Mouse (Mus musculus) midbrain, embryonic 10.5 days (tissue): Measurements from ENCODE around the gene Hcfc2. TPM values are rescaled to one million over a fixed set of nuclear protein-coding genes. Genes with fewer than 3 reads are reported as not detected.

Experiments
- DNase-seq: peaks from one replicate; pipeline ENCODE4 v3.0.0-alpha.2; 2017; ENCODE audit warnings: low spot score
- H3K27ac ChIP-seq: fragments of 300-500 bp; sonication (generic); replicated peaks from 2 replicates; pipeline ENCODE4 v1.5.1; 2016; ENCODE audit warnings: mild to moderate bottlenecking
- H3K27me3 ChIP-seq: fragments of 300-500 bp; sonication (generic); 2 replicates; pipeline ENCODE4 v1.6.1; 2016; ENCODE audit warnings: low read depth, mild to moderate bottlenecking; ENCODE audit not compliant: poor library complexity, severe bottlenecking
- H3K36me3 ChIP-seq: fragments of 300-500 bp; sonication (generic); 2 replicates; pipeline ENCODE4 v1.6.1; 2016; ENCODE audit warnings: mild to moderate bottlenecking, moderate library complexity
- H3K4me1 ChIP-seq: fragments of 300-500 bp; sonication (generic); 2 replicates; pipeline ENCODE4 v1.6.1; 2016
- H3K4me3 ChIP-seq: fragments of 300-500 bp; sonication (generic); 2 replicates; pipeline ENCODE4 v1.5.1; 2016; ENCODE audit warnings: mild to moderate bottlenecking, moderate library complexity
- H3K9me3 ChIP-seq: fragments of 300-500 bp; sonication (generic); replicated peaks from 2 replicates; pipeline ENCODE4 v1.6.1; 2016; ENCODE audit warnings: mild to moderate bottlenecking
- WGBS: fragments of 180-500 bp; shearing (Covaris S2); methylation state at CpG from one replicate; pipeline ENCODE4 v1.1.7; 2016; 5-methylcytosine and 5-hydroxymethylcytosine counted together
- polyA plus RNA-seq: library from polyadenylated mRNA; unstranded; fragments of >200 nt; fragmentation: Nextera tagmentation; extraction: Ambion mirVana; gene quantifications from 2 replicates; pipeline ENCODE4 v1.2.1, GENCODE M21; 2016

The Hcfc2 gene
- polyA plus RNA-seq, 1 experiment from 2014 or later: 27.2 TPM

- Histone ChIP-seq H3K27me3 (no peaks in the 10 kb centered on the region), H3K9me3 (no peaks in the 10 kb centered on the region), H3K27ac (no peak overlapping the region), H3K36me3 (no peaks in the 10 kb centered on the region), H3K4me1 (no peaks in the 10 kb centered on the region), H3K4me3 (no peak overlapping the region)
- no peak for DNase-seq
- 88% methylated on average over 5 of the region's 5 CpGs for WGBS
Measured at GRCm38 (mm10) chr10:82680769-82681168, 15.2 kb upstream of the Hcfc2 start.

GRCm38 (mm10) chr10:82681639-82682038 is 14.3 kb upstream of the Hcfc2 start:
- no peaks in the 10 kb centered on the region for H3K36me3 ChIP-seq
- H3K4me3 ChIP-seq: no peak overlapping the region
- no peaks in the 10 kb centered on the region for H3K27me3 ChIP-seq
- H3K9me3 ChIP-seq: no peaks in the 10 kb centered on the region
- H3K4me1 ChIP-seq: no peaks in the 10 kb centered on the region
- DNase-seq: no peak
- 90% methylated on average over 7 of the region's 7 CpGs for WGBS
- H3K27ac ChIP-seq: no peak overlapping the region

- WGBS: 84% methylated on average over 2 of the region's 2 CpGs
- Histone ChIP-seq H3K4me1 (peaks cover 6% of the 10 kb centered on the region), H3K27ac (no peak overlapping the region), H3K36me3 (no peaks in the 10 kb centered on the region), H3K27me3 (no peaks in the 10 kb centered on the region), H3K9me3 (no peaks in the 10 kb centered on the region), H3K4me3 (no peak overlapping the region)
- DNase-seq: no peak
Measured at GRCm38 (mm10) chr10:82685440-82685839, 10.5 kb upstream of the Hcfc2 start.

GRCm38 (mm10) chr10:82689681-82690211 is 6.2 kb upstream of the Hcfc2 start:
- Histone ChIP-seq H3K9me3 (no peaks in the 10 kb centered on the region), H3K27ac (no peak overlapping the region), H3K27me3 (0 out of 2 replicates have a peak, but pooled peaks cover 5% of the 10 kb centered on the region), H3K36me3 (no peaks in the 10 kb centered on the region), H3K4me1 (peaks cover 8% of the 10 kb centered on the region), H3K4me3 (no peak overlapping the region)
- WGBS: 79% methylated on average over 7 of the region's 7 CpGs
- DNase-seq: no peak

- 8% methylated on average over 14 of the region's 14 CpGs for WGBS
- H3K4me3 ChIP-seq: peak within 1 kb of the TSS; percentile 34
- H3K36me3 ChIP-seq: no peaks in the 10 kb centered on the region
- no peak within 1 kb of the TSS for H3K27ac ChIP-seq
- no peaks in the 10 kb centered on the region for H3K9me3 ChIP-seq
- DNase-seq: peak; percentile 53
- peaks cover 8% of the 10 kb centered on the region for H3K4me1 ChIP-seq
- H3K27me3 ChIP-seq: 0 out of 2 replicates have a peak, but pooled peaks cover 5% of the 10 kb centered on the region
Measured at GRCm38 (mm10) chr10:82690494-82690893, 5.5 kb upstream of the Hcfc2 start, which contains the start of gene Glt8d2. Gene Glt8d2, minus strand, starts transcription at chr10:82690650.

GRCm38 (mm10) chr10:82696453-82697079 is 606 bp downstream of the Hcfc2 start:
- 73% methylated on average over 4 of the region's 4 CpGs for WGBS
- no peak overlapping the region for H3K4me3 ChIP-seq
- H3K4me1 ChIP-seq: peaks cover 17% of the 10 kb centered on the region
- H3K27me3 ChIP-seq: 0 out of 2 replicates have a peak, but pooled peaks cover 2% of the 10 kb centered on the region
- DNase-seq: no peak
- H3K36me3 ChIP-seq: peaks cover 3% of the 10 kb centered on the region; the same call in 1 of the 2 replicates
- H3K27ac ChIP-seq: no peak overlapping the region
- H3K9me3 ChIP-seq: no peaks in the 10 kb centered on the region

- Histone ChIP-seq H3K4me1 (peaks cover 17% of the 10 kb centered on the region), H3K4me3 (no peak overlapping the region), H3K27me3 (no peaks in the 10 kb centered on the region), H3K27ac (no peak overlapping the region), H3K36me3 (peaks cover 10% of the 10 kb centered on the region; the same call in 1 of the 2 replicates), H3K9me3 (no peaks in the 10 kb centered on the region)
- DNase-seq: no peak
- WGBS: 88% methylated on average over 3 of the region's 3 CpGs
Measured at GRCm38 (mm10) chr10:82697305-82697898, 1.4 kb downstream of the Hcfc2 start.

GRCm38 (mm10) chr10:82698712-82699261 is 2.8 kb downstream of the Hcfc2 start:
- H3K4me3 ChIP-seq: peak overlapping the region; percentile 97
- peaks cover 17% of the 10 kb centered on the region for H3K4me1 ChIP-seq
- H3K27me3 ChIP-seq: no peaks in the 10 kb centered on the region
- peak; percentile 89 for DNase-seq
- H3K9me3 ChIP-seq: no peaks in the 10 kb centered on the region
- H3K27ac ChIP-seq: peak overlapping the region; percentile 88
- under 1% methylated on average over 42 of the region's 42 CpGs for WGBS
- H3K36me3 ChIP-seq: peaks cover 11% of the 10 kb centered on the region; the same call in 1 of the 2 replicates

- peak overlapping the region; percentile 97 for H3K4me3 ChIP-seq
- peaks cover 17% of the 10 kb centered on the region for H3K4me1 ChIP-seq
- H3K27me3 ChIP-seq: no peaks in the 10 kb centered on the region
- peak overlapping the region; percentile 88 for H3K27ac ChIP-seq
- DNase-seq: no peak
- peaks cover 13% of the 10 kb centered on the region; the same call in 1 of the 2 replicates for H3K36me3 ChIP-seq
- WGBS: under 1% methylated on average over 52 of the region's 59 CpGs
- no peaks in the 10 kb centered on the region for H3K9me3 ChIP-seq
Measured at GRCm38 (mm10) chr10:82699296-82699941, 3.5 kb downstream of the Hcfc2 start.

GRCm38 (mm10) chr10:82741354-82741753 is 45.4 kb downstream of the Hcfc2 start:
- Histone ChIP-seq H3K36me3 (peaks cover 53% of the 10 kb centered on the region), H3K4me1 (no peaks in the 10 kb centered on the region), H3K27ac (no peak overlapping the region), H3K9me3 (no peaks in the 10 kb centered on the region), H3K4me3 (no peak overlapping the region), H3K27me3 (no peaks in the 10 kb centered on the region)
- DNase-seq: no peak
- WGBS: 84% methylated on average over 8 of the region's 8 CpGs

GRCm38 (mm10) chr10:82741876-82742275 is 45.9 kb downstream of the Hcfc2 start:
- Histone ChIP-seq H3K36me3 (peaks cover 55% of the 10 kb centered on the region), H3K4me1 (no peaks in the 10 kb centered on the region), H3K27ac (no peak overlapping the region), H3K27me3 (no peaks in the 10 kb centered on the region), H3K9me3 (no peaks in the 10 kb centered on the region), H3K4me3 (no peak overlapping the region)
- no peak for DNase-seq
- 83% methylated on average over 4 of the region's 4 CpGs for WGBS

GRCm38 (mm10) chr10:82742578-82742977 is 46.6 kb downstream of the Hcfc2 start:
- 62% methylated on average over 1 of the region's 1 CpGs for WGBS
- no peaks in the 10 kb centered on the region for H3K27me3 ChIP-seq
- peaks cover 60% of the 10 kb centered on the region for H3K36me3 ChIP-seq
- H3K27ac ChIP-seq: no peak overlapping the region
- no peak overlapping the region for H3K4me3 ChIP-seq
- no peaks in the 10 kb centered on the region for H3K4me1 ChIP-seq
- DNase-seq: no peak
- H3K9me3 ChIP-seq: no peaks in the 10 kb centered on the region
